Mouse (Mus musculus) bone marrow macrophage, adult 2 months (primary cell): Measurements from ENCODE around the gene Rbms3. TPM values are rescaled to one million over a fixed set of nuclear protein-coding genes. Genes with fewer than 3 reads are reported as not detected.

Source experiments
- H3K27ac ChIP-seq: 2 replicates; pipeline ENCODE4 v1.5.1; 2012; ENCODE audit warnings: low read depth, low read length; ENCODE audit not compliant: insufficient read depth
- H3K4me1 ChIP-seq: 2 replicates; pipeline ENCODE4 v1.6.1; 2012; ENCODE audit warnings: low read length; ENCODE audit not compliant: control insufficient read depth, insufficient read depth
- H3K4me3 ChIP-seq: 2 replicates; pipeline ENCODE4 v1.5.1; 2012; ENCODE audit warnings: mild to moderate bottlenecking, low read length, moderate library complexity; ENCODE audit not compliant: insufficient read depth
- CTCF ChIP-seq: IDR thresholded peaks from 2 replicates; pipeline ENCODE4 v1.5.1; 2012; ENCODE audit warnings: low read depth, mild to moderate bottlenecking, low read length, moderate library complexity
- POLR2A ChIP-seq: IDR thresholded peaks from 2 replicates; pipeline ENCODE4 v1.6.1; 2012; ENCODE audit warnings: mild to moderate bottlenecking, low read depth, low read length, borderline replicate concordance
- polyA plus RNA-seq: library from polyadenylated mRNA; stranded (reverse); fragments of >200 nt; gene quantifications from 2 replicates; pipeline ENCODE4 v1.2.4, GENCODE M21; 2012; ENCODE audit not compliant: missing spikeins, insufficient read depth, insufficient read length

Rbms3 gene
- polyA plus RNA-seq, 1 experiment, result 0.13 TPM

DNA sequence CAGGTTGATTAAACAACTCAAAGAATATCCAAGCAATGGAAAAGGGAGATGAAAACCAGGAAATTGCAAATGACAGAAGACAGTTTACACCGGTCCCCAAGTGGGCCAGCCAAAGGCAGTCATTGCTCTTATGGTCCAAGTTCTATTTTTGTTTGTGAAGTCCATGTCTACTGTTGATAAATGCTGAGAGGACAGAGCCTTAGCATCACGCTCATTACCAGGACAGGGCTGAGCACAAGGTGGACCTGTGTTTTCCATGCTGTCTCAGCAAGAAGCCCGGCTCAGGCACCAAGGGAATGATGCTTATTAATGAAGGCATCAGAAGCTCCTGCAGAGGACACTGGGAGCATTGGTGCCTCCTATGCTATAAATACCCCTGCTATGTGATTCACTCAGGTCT is 618.9 kb downstream of the Rbms3 start:
- H3K4me3 ChIP-seq, result no peak overlapping the region
- no peak for TF ChIP-seq POLR2A
- TF ChIP-seq CTCF, result no peak
- peaks cover 25% of the 10 kb centered on the region for H3K4me1 ChIP-seq
- no peak overlapping the region for H3K27ac ChIP-seq

DNA sequence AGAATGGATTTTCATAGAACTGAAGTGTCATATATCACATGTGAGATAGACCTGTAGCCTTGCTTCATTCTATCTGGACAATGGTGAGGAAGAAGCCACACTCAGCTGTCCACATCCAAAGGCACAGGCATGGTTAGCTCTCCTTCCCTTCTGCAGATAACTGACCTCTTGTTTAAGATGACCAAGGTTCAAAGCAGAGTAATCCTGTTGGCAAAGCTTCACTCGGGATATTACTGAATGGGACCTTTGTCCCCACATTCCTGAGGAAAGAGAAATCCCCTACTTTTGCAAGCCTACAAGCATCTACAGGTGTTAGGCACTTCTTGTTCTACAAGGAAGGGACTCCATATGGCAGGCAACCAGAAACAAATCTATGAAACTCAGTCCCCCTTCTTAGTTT is 621.5 kb downstream of the Rbms3 start:
- Histone ChIP-seq H3K27ac (no peak overlapping the region), H3K4me1 (peaks cover 6% of the 10 kb centered on the region), H3K4me3 (no peak overlapping the region)
- TF ChIP-seq CTCF (no peak), POLR2A (no peak)

DNA sequence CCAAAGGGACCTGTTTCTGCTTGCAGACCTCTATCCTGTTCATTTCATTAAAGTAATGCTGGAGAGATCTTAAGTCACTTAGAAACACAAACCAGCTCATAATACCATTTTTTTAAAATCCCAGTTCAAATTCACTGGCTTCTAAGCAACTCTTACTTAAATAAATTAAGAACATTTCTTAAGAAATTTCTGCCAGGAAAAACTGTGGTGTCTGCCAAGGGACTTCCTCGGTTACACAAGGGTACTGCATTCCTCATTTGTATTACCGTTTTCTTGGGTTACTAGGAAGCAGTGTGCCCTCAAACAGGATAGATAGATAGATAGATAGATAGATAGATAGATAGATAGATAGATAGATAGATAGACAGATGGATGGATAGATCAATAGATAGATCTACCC is 627.6 kb downstream of the Rbms3 start:
- Histone ChIP-seq H3K4me3 (no peak overlapping the region), H3K27ac (no peak overlapping the region), H3K4me1 (no peaks in the 10 kb centered on the region)
- TF ChIP-seq POLR2A (no peak), CTCF (no peak)

DNA sequence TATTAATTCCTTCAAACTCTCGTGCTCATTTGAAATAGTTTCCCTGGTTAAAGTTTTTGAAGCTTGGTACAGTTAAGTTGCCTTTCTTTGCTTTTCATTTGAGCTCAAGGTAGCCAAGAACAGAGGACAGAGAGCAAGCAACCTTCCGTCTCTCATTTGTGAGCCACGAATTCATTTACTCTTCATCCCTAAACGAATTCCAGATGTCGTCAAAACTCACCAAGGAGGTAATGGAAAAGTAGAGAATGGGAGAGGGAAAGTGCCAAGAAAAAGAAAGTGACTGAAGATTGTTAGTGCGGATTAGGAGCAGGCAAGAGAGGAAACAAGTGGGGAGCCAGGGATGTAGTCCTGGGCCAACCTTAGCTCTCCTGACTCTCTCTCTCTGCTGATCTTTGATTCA is 630.5 kb downstream of the Rbms3 start:
- Histone ChIP-seq H3K4me3 (no peak overlapping the region), H3K4me1 (no peaks in the 10 kb centered on the region), H3K27ac (no peak overlapping the region)
- TF ChIP-seq CTCF (no peak), POLR2A (no peak)

DNA sequence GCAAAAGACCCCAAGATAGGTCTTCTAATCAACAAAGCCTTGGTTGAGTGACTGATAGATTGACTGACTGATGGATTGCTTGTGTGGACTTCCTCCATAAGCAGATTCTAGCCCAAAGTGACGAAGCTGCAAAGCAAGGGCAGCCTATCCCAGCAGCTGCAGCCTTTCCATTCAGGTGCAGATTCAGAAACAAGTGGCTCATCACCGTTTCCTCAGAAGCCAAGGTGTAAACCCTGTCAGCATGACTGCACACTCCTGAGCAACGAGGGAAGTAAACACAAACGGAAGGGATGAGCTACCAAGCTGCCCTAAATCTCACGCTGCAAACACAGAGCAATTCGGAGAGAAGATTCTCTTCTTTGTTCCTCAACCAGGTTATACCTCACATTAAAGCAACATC is 639.4 kb downstream of the Rbms3 start:
- TF ChIP-seq CTCF (no peak), POLR2A (no peak)
- no peaks in the 10 kb centered on the region for H3K4me1 ChIP-seq
- H3K27ac ChIP-seq, result no peak overlapping the region
- H3K4me3 ChIP-seq, result no peak overlapping the region

DNA sequence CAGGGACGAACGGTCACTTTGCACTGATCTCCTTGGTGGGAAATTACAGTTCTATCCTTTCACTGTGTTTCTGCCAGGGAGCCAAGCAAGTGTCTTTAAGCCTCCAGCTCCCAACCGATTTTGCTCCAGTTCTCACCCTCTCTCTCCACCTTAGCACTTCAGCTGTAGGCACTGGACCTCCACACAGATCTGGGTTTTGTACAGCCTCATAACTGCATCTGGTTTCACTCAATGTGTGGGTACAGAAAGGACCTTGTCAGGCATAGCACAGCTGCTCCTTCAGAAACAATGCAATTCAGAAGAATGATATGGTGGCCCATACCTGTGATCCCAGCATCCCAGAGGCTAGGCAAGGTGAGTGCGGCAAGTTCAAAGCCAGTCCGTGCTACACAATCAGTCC is 648.9 kb downstream of the Rbms3 start:
- Histone ChIP-seq H3K4me3 (no peak overlapping the region), H3K27ac (no peak overlapping the region), H3K4me1 (no peaks in the 10 kb centered on the region)
- TF ChIP-seq POLR2A, result no peak

DNA sequence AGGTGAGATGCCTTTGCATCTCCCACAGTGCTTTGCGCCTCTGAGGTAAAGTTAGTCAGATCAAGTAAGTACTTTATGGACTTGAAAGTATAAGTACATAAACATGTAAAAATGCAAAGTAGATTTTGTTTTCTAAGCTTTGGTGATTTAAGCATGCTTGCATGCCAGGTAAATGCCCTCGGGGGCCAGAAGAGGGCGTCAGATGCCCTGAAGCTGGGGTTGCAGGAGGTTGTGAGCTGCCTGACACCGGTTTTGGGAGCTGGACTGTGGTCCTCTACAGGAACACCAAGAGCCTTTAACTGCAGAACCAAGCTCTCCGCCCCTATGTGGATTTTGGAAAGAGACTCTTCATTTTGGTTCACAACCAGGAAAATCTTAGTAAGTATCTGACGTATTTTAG is 652.3 kb downstream of the Rbms3 start:
- peaks cover 4% of the 10 kb centered on the region for H3K4me1 ChIP-seq
- no peak overlapping the region for H3K27ac ChIP-seq
- no peak for TF ChIP-seq CTCF
- TF ChIP-seq POLR2A, result no peak
- H3K4me3 ChIP-seq, result no peak overlapping the region

DNA sequence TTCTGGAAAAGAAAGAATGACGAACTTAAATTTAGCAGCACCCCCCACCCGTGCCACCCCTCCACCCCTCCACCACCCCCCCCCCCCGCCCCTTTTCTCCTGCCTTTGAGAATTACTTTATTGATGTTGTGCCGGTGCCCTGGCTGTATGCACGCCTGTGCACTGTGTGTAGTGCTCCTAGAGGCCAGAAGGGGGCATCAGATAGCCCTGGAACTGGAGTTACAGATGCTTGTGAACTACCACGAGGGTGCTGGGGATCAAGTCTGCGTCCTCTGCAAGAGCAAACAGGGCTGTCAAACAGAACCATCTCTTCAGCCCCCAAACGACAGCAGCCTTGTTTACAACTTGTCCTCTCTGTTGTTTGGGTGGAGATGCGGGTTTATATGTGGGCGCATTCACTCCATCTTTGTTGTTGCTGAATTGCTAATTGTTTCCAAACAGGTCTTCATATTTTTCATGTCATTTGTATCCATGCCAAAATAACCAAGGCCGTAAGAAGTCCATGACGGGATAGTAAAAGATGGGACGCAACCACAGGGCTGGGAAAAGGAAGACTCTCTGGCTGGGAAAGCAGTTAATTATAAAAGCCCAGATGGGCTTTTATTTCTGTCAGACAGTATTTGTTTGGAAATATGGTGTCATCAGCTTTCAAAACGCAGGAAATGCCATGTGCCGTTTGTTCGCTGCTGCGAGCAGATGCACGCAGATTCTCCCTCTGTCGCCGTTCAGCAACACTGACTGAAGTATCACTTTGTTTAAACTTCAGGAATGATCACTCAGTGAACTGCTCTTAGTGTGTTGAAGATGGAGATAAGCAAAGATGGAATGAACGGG is 652.9 kb downstream of the Rbms3 start:
- Histone ChIP-seq H3K27ac (no peak overlapping the region), H3K4me3 (no peak overlapping the region), H3K4me1 (peaks cover 4% of the 10 kb centered on the region)
- TF ChIP-seq POLR2A, result no peak

DNA sequence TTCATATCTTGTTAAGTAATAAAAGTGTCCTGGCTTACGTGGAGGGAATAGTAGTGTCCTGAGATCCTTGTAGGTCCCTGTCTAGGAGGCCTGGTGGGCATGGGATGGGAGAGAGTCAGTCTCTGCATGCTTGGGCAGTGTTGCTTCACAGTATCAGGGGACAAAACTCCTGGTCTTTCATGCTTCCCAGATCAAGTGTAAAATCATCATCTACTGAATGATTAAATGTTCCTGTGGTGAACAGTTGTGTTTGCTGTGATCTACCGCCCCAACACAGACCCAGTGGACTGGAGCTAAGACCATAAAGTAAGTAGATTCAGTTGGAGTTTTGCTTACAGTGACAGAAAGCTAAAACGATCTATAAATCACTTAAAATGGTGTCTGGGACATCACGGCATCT is 654.4 kb downstream of the Rbms3 start:
- no peak overlapping the region for H3K27ac ChIP-seq
- H3K4me3 ChIP-seq, result no peak overlapping the region
- TF ChIP-seq CTCF (no peak), POLR2A (no peak)
- H3K4me1 ChIP-seq, result peaks cover 4% of the 10 kb centered on the region

DNA sequence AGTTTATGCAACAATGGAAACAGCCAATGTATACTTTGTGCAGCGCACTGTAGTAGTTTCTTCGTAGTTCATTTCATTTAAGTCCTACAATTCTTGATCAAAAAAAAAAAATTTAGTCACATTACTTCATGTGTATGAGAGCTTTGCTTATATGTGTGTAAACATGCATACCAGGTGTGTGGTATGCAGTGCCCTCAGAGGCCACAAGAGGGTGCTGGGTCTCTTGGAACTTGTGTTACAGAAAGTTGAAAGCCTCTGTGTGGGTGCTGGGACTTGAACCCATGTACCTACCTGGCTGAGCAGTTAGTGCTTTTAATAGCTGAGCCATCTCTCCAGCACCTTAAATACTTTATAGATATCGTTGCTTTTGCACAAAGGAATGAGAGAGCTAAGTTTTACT is 655.6 kb downstream of the Rbms3 start:
- H3K4me1 ChIP-seq, result peaks cover 4% of the 10 kb centered on the region
- no peak overlapping the region for H3K27ac ChIP-seq
- no peak overlapping the region for H3K4me3 ChIP-seq
- no peak for TF ChIP-seq CTCF

DNA sequence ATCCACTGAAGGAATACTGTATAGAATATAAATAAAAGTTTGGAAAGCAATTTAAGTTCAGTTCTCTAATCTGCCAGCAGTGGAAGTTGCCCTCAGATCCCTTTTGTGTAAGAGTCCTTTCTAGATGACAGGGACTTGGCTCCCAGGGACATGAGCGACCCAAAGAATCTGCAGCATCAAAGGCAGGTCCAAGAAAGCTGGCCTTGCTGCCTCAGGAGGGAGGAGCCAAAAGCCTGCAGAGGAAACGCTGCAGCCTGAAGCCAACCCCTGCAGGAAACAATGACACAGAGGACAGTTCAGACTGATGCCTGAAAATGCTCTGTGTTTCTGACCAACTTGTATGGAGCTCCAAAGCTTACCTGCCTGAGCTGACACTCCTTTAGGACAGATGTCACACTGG is 656.1 kb downstream of the Rbms3 start:
- TF ChIP-seq CTCF (no peak), POLR2A (no peak)
- Histone ChIP-seq H3K27ac (no peak overlapping the region), H3K4me3 (no peak overlapping the region), H3K4me1 (peaks cover 4% of the 10 kb centered on the region)
